Mouse (Mus musculus): Measurements from ENCODE around the gene Nfatc2ip. TPM values are rescaled to one million over a fixed set of nuclear protein-coding genes. Genes with fewer than 3 reads are reported as not detected.

Nfatc2ip gene
- polyA plus RNA-seq, 1 experiment from 2014 or later = 2.2 TPM

Small RNA genes within 50 kb of the gene (microRNA-seq; reads per million reads assigned to microRNA genes)
- gene Mir7058 = not detected

Other genes with a start within 250 kb of the Nfatc2ip start
- gene Xpo6, start 196.2 kb downstream of the Nfatc2ip start, polyA plus RNA-seq (2015; fragmentation: Nextera tagmentation; extraction: Ambion mirVana) = 34.3 and 43.7 TPM in 2 replicates
- 23.0 and 29.0 TPM in 2 replicates for gene Sbk1, start 124.1 kb downstream of the Nfatc2ip start, polyA plus RNA-seq (2015; fragmentation: Nextera tagmentation; extraction: Ambion mirVana)
- gene Lat, start 27.2 kb downstream of the Nfatc2ip start, polyA plus RNA-seq (2015; fragmentation: Nextera tagmentation; extraction: Ambion mirVana) = 1.8 and 3.4 TPM in 2 replicates
- 55.2 and 57.9 TPM in 2 replicates for gene Spns1, start 19.3 kb downstream of the Nfatc2ip start, polyA plus RNA-seq (2015; fragmentation: Nextera tagmentation; extraction: Ambion mirVana)
- 0.13 and 0.48 TPM in 2 replicates for gene Cd19, start 18.2 kb upstream of the Nfatc2ip start, polyA plus RNA-seq (2015; fragmentation: Nextera tagmentation; extraction: Ambion mirVana)
- gene Rabep2, start 32.0 kb upstream of the Nfatc2ip start, polyA plus RNA-seq (2015; fragmentation: Nextera tagmentation; extraction: Ambion mirVana) = 39.3 and 39.4 TPM in 2 replicates
- 82.8 and 290 TPM in 2 replicates for gene Atp2a1, start 66.4 kb upstream of the Nfatc2ip start, polyA plus RNA-seq (2015; fragmentation: Nextera tagmentation; extraction: Ambion mirVana)
- gene Sh2b1, start 78.7 kb upstream of the Nfatc2ip start, polyA plus RNA-seq (2015; fragmentation: Nextera tagmentation; extraction: Ambion mirVana) = 51.9 and 53.7 TPM in 2 replicates
- gene Tufm, start 90.6 kb upstream of the Nfatc2ip start, polyA plus RNA-seq (2015; fragmentation: Nextera tagmentation; extraction: Ambion mirVana) = 120 and 130 TPM in 2 replicates
- 41.9 and 47.0 TPM in 2 replicates for gene Atxn2l, start 106.7 kb upstream of the Nfatc2ip start, polyA plus RNA-seq (2015; fragmentation: Nextera tagmentation; extraction: Ambion mirVana)
- gene Eif3c, start 169.7 kb upstream of the Nfatc2ip start, polyA plus RNA-seq (2015; fragmentation: Nextera tagmentation; extraction: Ambion mirVana) = 173 and 191 TPM in 2 replicates
- gene Apobr, start 188.2 kb upstream of the Nfatc2ip start, polyA plus RNA-seq (2015; fragmentation: Nextera tagmentation; extraction: Ambion mirVana) = 0.79 and 1.9 TPM in 2 replicates
- gene Cln3, start 189.1 kb upstream of the Nfatc2ip start, polyA plus RNA-seq (2015; fragmentation: Nextera tagmentation; extraction: Ambion mirVana) = 32.7 and 37.7 TPM in 2 replicates
- not detected in 2 replicates for gene Il27, start 198.2 kb upstream of the Nfatc2ip start, polyA plus RNA-seq (2015; fragmentation: Nextera tagmentation; extraction: Ambion mirVana)
- 29.8 and 41.9 TPM in 2 replicates for gene Nupr1, start 234.1 kb upstream of the Nfatc2ip start, polyA plus RNA-seq (2015; fragmentation: Nextera tagmentation; extraction: Ambion mirVana)

Measured in limb, embryonic 15.5 days (tissue).